ENCODE assay signal across 8 mouse cellular contexts in the genomic region with DNA sequence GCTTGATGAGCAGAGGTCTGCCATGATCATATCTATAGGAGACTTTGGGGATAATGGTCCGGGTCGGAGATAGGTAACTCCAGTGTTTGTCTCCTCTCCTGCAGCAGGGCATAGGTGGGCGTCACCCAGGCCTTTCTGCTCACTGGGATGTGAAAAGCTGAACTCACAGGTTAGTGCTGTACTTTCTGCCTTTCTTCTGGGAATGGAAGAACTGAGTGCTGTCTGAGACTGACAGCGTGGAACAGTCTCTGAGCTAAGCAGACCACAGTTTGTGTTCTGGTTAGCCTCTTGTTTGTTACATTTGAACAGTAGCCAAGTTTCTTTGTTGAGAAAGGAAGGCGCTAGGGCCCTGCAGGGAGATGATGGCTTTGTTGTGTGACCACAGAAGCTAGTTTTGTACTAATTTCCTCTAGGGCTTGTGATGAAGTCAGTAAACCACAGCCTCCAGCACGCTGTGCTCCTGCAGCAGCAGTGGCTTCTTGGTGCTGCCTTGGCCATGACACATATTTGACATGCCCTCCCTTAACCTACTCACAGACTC. TPM values are rescaled to one million over a fixed set of nuclear protein-coding genes. Genes with fewer than 3 reads are reported as not detected.
DNase-seq lines count a peak whose midpoint lies in the region; ATAC-seq lines count a peak whose summit lies in the region.

No protein-coding gene starts in this region.

- no peaks in the 10 kb centered on the region for H3K36me3 ChIP-seq in forebrain, embryonic 14.5 days (ENCODE audit: control insufficient read depth, insufficient read depth, low read length)
- no peaks in the 10 kb centered on the region for H3K36me3 ChIP-seq in forebrain, embryonic 12.5 days (replicated peaks)
- no peaks in the 10 kb centered on the region for H3K36me3 ChIP-seq in macrophage (ENCODE audit: inconsistent target)

- no peaks in the 10 kb centered on the region for H3K9me3 ChIP-seq in forebrain, embryonic 14.5 days (replicated peaks; ENCODE audit: control insufficient read depth, low read length)
- no peaks in the 10 kb centered on the region for H3K9me3 ChIP-seq in forebrain, embryonic 12.5 days

- ATAC-seq in forebrain, embryonic 14.5 days: no peak
- no peak for ATAC-seq in forebrain, embryonic 12.5 days (ENCODE audit: low FRiP score)
- peak; percentile 75 for ATAC-seq in activated CD4-positive, CD25-positive, alpha-beta regulatory T cell, adult 4 months

- H3K4me3 ChIP-seq in forebrain, embryonic 14.5 days (ENCODE audit: low read depth, low read length): no peak overlapping the region
- no peak overlapping the region for H3K4me3 ChIP-seq in forebrain, embryonic 12.5 days (replicated peaks)
- H3K4me3 ChIP-seq in macrophage (ENCODE audit: inconsistent target): peak overlapping the region; percentile 59

- H3K27ac ChIP-seq in forebrain, embryonic 14.5 days (ENCODE audit: low read depth, low read length): no peak overlapping the region
- no peak overlapping the region for H3K27ac ChIP-seq in forebrain, embryonic 12.5 days
- peak overlapping the region; percentile 98 for H3K27ac ChIP-seq in macrophage

- H3K4me1 ChIP-seq in forebrain, embryonic 14.5 days (ENCODE audit: control insufficient read depth, insufficient read depth, low read length): no peaks in the 10 kb centered on the region
- 0 out of 2 replicates have a peak, but pooled peaks cover 4% of the 10 kb centered on the region for H3K4me1 ChIP-seq in forebrain, embryonic 12.5 days

- H3K79me2 ChIP-seq in macrophage (ENCODE audit: inconsistent target): peaks cover 47% of the 10 kb centered on the region

- 60% methylated on average over 6 of the region's 6 CpGs for WGBS in forebrain, embryonic 14.5 days
- 79% methylated on average over 6 of the region's 6 CpGs for WGBS in forebrain, embryonic 12.5 days
- WGBS in macrophage (ENCODE audit: missing documents): 1% methylated on average over 6 of the region's 6 CpGs

- H3K9ac ChIP-seq in forebrain, embryonic 14.5 days (ENCODE audit: low read length): no peak overlapping the region
- H3K9ac ChIP-seq in forebrain, embryonic 12.5 days: no peak overlapping the region; the same call in 1 of the 2 replicates

- peak; percentile 52 for DNase-seq in forebrain, embryonic 14.5 days (ENCODE audit: low spot score)
- peak; percentile 93 for DNase-seq in induced T-regulatory cell, adult 2 months (ENCODE audit: low read depth)
- peak; percentile 77 for DNase-seq in thymus, postnatal 4 days
- DNase-seq in gastrocnemius, adult 8-10 months (ENCODE audit: low spot score in 2 of 2): no peak
- no peak for DNase-seq in frontal cortex, postnatal 36 days (ENCODE audit: low spot score in 2 of 2)

- no peak overlapping the region for H3K4me2 ChIP-seq in forebrain, embryonic 14.5 days (ENCODE audit: low read length)
- H3K4me2 ChIP-seq in forebrain, embryonic 12.5 days: no peak overlapping the region

- no peaks in the 10 kb centered on the region for H3K27me3 ChIP-seq in forebrain, embryonic 14.5 days (replicated peaks; ENCODE audit: control insufficient read depth, insufficient read depth, low read length)
- H3K27me3 ChIP-seq in forebrain, embryonic 12.5 days: no peaks in the 10 kb centered on the region

RNA-seq across cellular contexts. Expression of gene Ptpn22, which starts 0.3 kb away (rescaled TPM):
- 0.17 and 0.49 TPM in 2 replicates for polyA plus RNA-seq in forebrain, embryonic 14.5 days (2014; fragmentation: Nextera tagmentation; extraction: Ambion mirVana)
- polyA plus RNA-seq in forebrain, embryonic 12.5 days (2016; fragmentation: Nextera tagmentation; extraction: Ambion mirVana): 0.29 and 0.31 TPM in 2 replicates
- polyA plus RNA-seq in activated CD4-positive, CD25-positive, alpha-beta regulatory T cell, adult 4 months (2017; shearing (Covaris generic)): 100 to 1,000 TPM; 302 to 352 TPM
- 100 to 1,000 TPM in 3 of 26 experiments, 10 to 100 TPM in 22, 1 to 10 TPM in 1; 8.8 to 119 (median 53.3) TPM for total RNA-seq in macrophage (2018; cell fraction: chromatin; rRNA removed)
- 10 to 100 TPM; 16.1 to 56.1 (median 36.7) TPM for total RNA-seq in macrophage (2018; cell fraction: cytosol; rRNA removed)
- 10 to 100 TPM; 13.7 to 89.5 (median 30.4) TPM for total RNA-seq in macrophage (2018; cell fraction: nucleus; rRNA removed)
- 18.6 to 55.2 TPM (median 22.4 TPM) in 3 replicates for polyA plus RNA-seq in macrophage (2018)
- total RNA-seq in gastrocnemius, adult 8-10 months (2022): under 1 TPM in 3 of 4 experiments, not detected in 1; 0.27 to 0.83 (median 0.39) TPM

RNA-seq across cellular contexts. Expression of gene Bcl2l15, which starts 27.5 kb away (rescaled TPM):
- polyA plus RNA-seq in forebrain, embryonic 14.5 days (2014; fragmentation: Nextera tagmentation; extraction: Ambion mirVana): not detected in 2 replicates
- polyA plus RNA-seq in forebrain, embryonic 12.5 days (2016; fragmentation: Nextera tagmentation; extraction: Ambion mirVana): 0.28 and 0.42 TPM in 2 replicates
- 1 to 10 TPM; 3.1 to 7.9 TPM for polyA plus RNA-seq in activated CD4-positive, CD25-positive, alpha-beta regulatory T cell, adult 4 months (2017; shearing (Covaris generic))
- 1 to 10 TPM in 1 of 26 experiments, not detected in 25; 1.6 TPM for total RNA-seq in macrophage (2018; cell fraction: chromatin; rRNA removed)
- under 1 TPM in 2 of 26 experiments, not detected in 24; 0.10 to 0.27 TPM for total RNA-seq in macrophage (2018; cell fraction: cytosol; rRNA removed)
- 1 to 10 TPM in 5 of 26 experiments, under 1 TPM in 3, not detected in 18; 0.41 to 6.5 (median 1.2) TPM for total RNA-seq in macrophage (2018; cell fraction: nucleus; rRNA removed)
- polyA plus RNA-seq in macrophage (2018): not detected in 3 replicates
- total RNA-seq in gastrocnemius, adult 8-10 months (2022): not detected

RNA-seq across cellular contexts. Expression of gene Gm43064, which starts 50.5 kb away (rescaled TPM):
- polyA plus RNA-seq in forebrain, embryonic 14.5 days (2014; fragmentation: Nextera tagmentation; extraction: Ambion mirVana): 0.18 TPM in 1 of 2 replicates, not detected in the other
- polyA plus RNA-seq in forebrain, embryonic 12.5 days (2016; fragmentation: Nextera tagmentation; extraction: Ambion mirVana): 0.10 TPM in 1 of 2 replicates, not detected in the other
- polyA plus RNA-seq in activated CD4-positive, CD25-positive, alpha-beta regulatory T cell, adult 4 months (2017; shearing (Covaris generic)): under 1 TPM in 1 of 2 experiments, not detected in 1; 0.36 TPM
- total RNA-seq in macrophage (2018; cell fraction: chromatin; rRNA removed): 1 to 10 TPM in 1 of 26 experiments, under 1 TPM in 13, not detected in 12; 0.28 to 1.1 (median 0.42) TPM
- under 1 TPM in 16 of 26 experiments, not detected in 10; 0.05 to 0.30 (median 0.10) TPM for total RNA-seq in macrophage (2018; cell fraction: cytosol; rRNA removed)
- total RNA-seq in macrophage (2018; cell fraction: nucleus; rRNA removed): 1 to 10 TPM in 1 of 26 experiments, under 1 TPM in 12, not detected in 13; 0.18 to 2.5 (median 0.47) TPM
- 0.11 TPM in 1 of 3 replicates, not detected in the others for polyA plus RNA-seq in macrophage (2018)
- total RNA-seq in gastrocnemius, adult 8-10 months (2022): under 1 TPM in 2 of 4 experiments, not detected in 2; 0.13 TPM

RNA-seq across cellular contexts. Expression of gene Ap4b1, which starts 50.6 kb away (rescaled TPM):
- polyA plus RNA-seq in forebrain, embryonic 14.5 days (2014; fragmentation: Nextera tagmentation; extraction: Ambion mirVana): 25.9 and 26.7 TPM in 2 replicates
- 23.7 and 23.9 TPM in 2 replicates for polyA plus RNA-seq in forebrain, embryonic 12.5 days (2016; fragmentation: Nextera tagmentation; extraction: Ambion mirVana)
- polyA plus RNA-seq in activated CD4-positive, CD25-positive, alpha-beta regulatory T cell, adult 4 months (2017; shearing (Covaris generic)): 10 to 100 TPM; 10.8 to 18.3 TPM
- total RNA-seq in macrophage (2018; cell fraction: chromatin; rRNA removed): 10 to 100 TPM; 10.8 to 33.5 (median 20.8) TPM
- 10 to 100 TPM in 20 of 26 experiments, 1 to 10 TPM in 6; 6.8 to 12.6 (median 11.2) TPM for total RNA-seq in macrophage (2018; cell fraction: cytosol; rRNA removed)
- 10 to 100 TPM; 13.6 to 33.0 (median 20.7) TPM for total RNA-seq in macrophage (2018; cell fraction: nucleus; rRNA removed)
- 5.2 to 11.4 TPM (median 9.4 TPM) in 3 replicates for polyA plus RNA-seq in macrophage (2018)
- 10 to 100 TPM in 1 of 4 experiments, 1 to 10 TPM in 3; 8.3 to 10.5 (median 9.2) TPM for total RNA-seq in gastrocnemius, adult 8-10 months (2022)

RNA-seq across cellular contexts. Expression of gene Dclre1b, which starts 50.7 kb away (rescaled TPM):
- 28.0 and 30.6 TPM in 2 replicates for polyA plus RNA-seq in forebrain, embryonic 14.5 days (2014; fragmentation: Nextera tagmentation; extraction: Ambion mirVana)
- 29.7 and 32.4 TPM in 2 replicates for polyA plus RNA-seq in forebrain, embryonic 12.5 days (2016; fragmentation: Nextera tagmentation; extraction: Ambion mirVana)
- 10 to 100 TPM; 18.4 to 30.4 TPM for polyA plus RNA-seq in activated CD4-positive, CD25-positive, alpha-beta regulatory T cell, adult 4 months (2017; shearing (Covaris generic))
- 10 to 100 TPM in 6 of 26 experiments, 1 to 10 TPM in 20; 3.1 to 14.6 (median 6.6) TPM for total RNA-seq in macrophage (2018; cell fraction: chromatin; rRNA removed)
- 1 to 10 TPM; 2.0 to 8.3 (median 5.5) TPM for total RNA-seq in macrophage (2018; cell fraction: cytosol; rRNA removed)
- total RNA-seq in macrophage (2018; cell fraction: nucleus; rRNA removed): 10 to 100 TPM in 5 of 26 experiments, 1 to 10 TPM in 21; 3.0 to 16.3 (median 6.8) TPM
- 4.8 to 7.4 TPM (median 5.8 TPM) in 3 replicates for polyA plus RNA-seq in macrophage (2018)
- total RNA-seq in gastrocnemius, adult 8-10 months (2022): 1 to 10 TPM; 3.0 to 5.4 (median 4.1) TPM

Comparison
In these comparisons a context has a peak if more than half of its experiments do, and no peak if none do; other contexts are left out.
1. DNase-seq: peak in forebrain, embryonic 14.5 days (single experiment), induced T-regulatory cell, adult 2 months (single experiment) and thymus, postnatal 4 days (single experiment); none in gastrocnemius, adult 8-10 months (0 of 2) and frontal cortex, postnatal 36 days (0 of 2).
2. RNA of gene Ptpn22, which starts 0.3 kb away (polyA plus RNA-seq): 302 to 352 TPM in activated CD4-positive, CD25-positive, alpha-beta regulatory T cell, adult 4 months and 18.6 to 55.2 TPM in macrophage; 0.29 to 0.31 TPM in forebrain, embryonic 12.5 days and 0.17 to 0.49 TPM in forebrain, embryonic 14.5 days; every median in the first group is over 10 times any median in the second.